Mouse (Mus musculus) MEL (cell line): Measurements from ENCODE around the gene Msmp. TPM values are rescaled to one million over a fixed set of nuclear protein-coding genes. Genes with fewer than 3 reads are reported as not detected.

Experiments
- DNase-seq: peaks from one replicate; pipeline ENCODE4 v3.0.0; 2011; ENCODE audit warnings: low read depth, low spot score
- H3K27ac ChIP-seq: 2 replicates; pipeline ENCODE4 v1.5.1; 2012; ENCODE audit warnings: low read depth, mild to moderate bottlenecking, control low read depth, low read length, moderate library complexity; ENCODE audit not compliant: control insufficient read depth
- H3K27me3 ChIP-seq, 2 experiments: fragments of 150-350 bp in 1 of 2; sonication (generic) in 1 of 2; 2 replicates each; pipeline ENCODE4 v1.6.1; 2012; ENCODE audit warnings: low read length in 2 of 2, mild to moderate bottlenecking in 2 of 2, improper control_type of control experiment in 1 of 2, moderate library complexity in 1 of 2; ENCODE audit not compliant: insufficient read depth in 2 of 2, control insufficient read depth in 1 of 2
- H3K36me3 ChIP-seq, 2 experiments: 2 replicates each; pipeline ENCODE4 v1.6.1; 2012 to 2014; ENCODE audit warnings: low read length in 2 of 2, improper control_type of control experiment in 1 of 2, inconsistent platforms in 1 of 2, mild to moderate bottlenecking in 1 of 2; ENCODE audit not compliant: insufficient read depth in 2 of 2, control insufficient read depth in 1 of 2
- H3K4me1 ChIP-seq, 2 experiments: fragments of 150-350 bp in 1 of 2; sonication (generic) in 1 of 2; 2 replicates each; pipeline ENCODE4 v1.6.1; 2012; ENCODE audit warnings: low read length in 2 of 2, improper control_type of control experiment in 1 of 2, mild to moderate bottlenecking in 1 of 2; ENCODE audit not compliant: insufficient read depth in 2 of 2, control insufficient read depth in 1 of 2
- H3K4me3 ChIP-seq, 2 experiments: fragments of 150-350 bp in 1 of 2; sonication (generic) in 1 of 2; 2 replicates each; pipeline ENCODE4 v1.5.1; 2012; ENCODE audit warnings: low read depth in 2 of 2, low read length in 2 of 2, mild to moderate bottlenecking in 2 of 2, moderate library complexity in 2 of 2, control low read depth in 1 of 2, improper control_type of control experiment in 1 of 2; ENCODE audit not compliant: control insufficient read depth in 1 of 2, insufficient read depth in 1 of 2
- H3K79me2 ChIP-seq: 2 replicates; pipeline ENCODE4 v1.6.1; 2012; ENCODE audit warnings: mild to moderate bottlenecking, low read length, moderate library complexity; ENCODE audit not compliant: control insufficient read depth, poor library complexity, insufficient read depth
- H3K9ac ChIP-seq: 2 replicates; pipeline ENCODE4 v1.6.1; 2012; ENCODE audit warnings: low read depth, mild to moderate bottlenecking, control low read depth, low read length, moderate library complexity; ENCODE audit not compliant: control insufficient read depth, poor library complexity, severe bottlenecking
- H3K9me3 ChIP-seq: fragments of 150-350 bp; sonication (generic); replicated peaks from 2 replicates; pipeline ENCODE4 v1.6.1; 2012; ENCODE audit warnings: mild to moderate bottlenecking, low read length, improper control_type of control experiment, moderate library complexity; ENCODE audit not compliant: insufficient read depth
- BHLHE40 ChIP-seq: IDR thresholded peaks from 2 replicates; pipeline ENCODE4 v1.6.1; 2012; ENCODE audit warnings: low read depth, mild to moderate bottlenecking, inconsistent platforms, low read length, improper control_type of control experiment, borderline replicate concordance
- CHD1 ChIP-seq: IDR thresholded peaks from 2 replicates; pipeline ENCODE4 v1.6.1; 2012; ENCODE audit warnings: low read depth, mild to moderate bottlenecking, inconsistent platforms, low read length, improper control_type of control experiment
- ELF1 ChIP-seq: IDR thresholded peaks from 2 replicates; pipeline ENCODE4 v1.6.1; 2014; ENCODE audit warnings: low read depth, mild to moderate bottlenecking, inconsistent platforms, low read length, improper control_type of control experiment, moderate library complexity
- ETS1 ChIP-seq: IDR thresholded peaks from 2 replicates; pipeline ENCODE4 v1.6.1; 2012; ENCODE audit warnings: low read depth, mild to moderate bottlenecking, inconsistent platforms, low read length, improper control_type of control experiment, moderate library complexity
- GABPA ChIP-seq: IDR thresholded peaks from 2 replicates; pipeline ENCODE4 v1.6.1; 2012; ENCODE audit warnings: low read depth, mild to moderate bottlenecking, inconsistent platforms, low read length, improper control_type of control experiment, moderate library complexity
- HCFC1 ChIP-seq: IDR thresholded peaks from 2 replicates; pipeline ENCODE4 v1.6.1; 2012; ENCODE audit warnings: low read depth, mild to moderate bottlenecking, inconsistent platforms, low read length, improper control_type of control experiment, moderate library complexity
- MEF2A ChIP-seq: IDR thresholded peaks from 2 replicates; pipeline ENCODE4 v1.6.1; 2014; ENCODE audit warnings: low read depth, mild to moderate bottlenecking, inconsistent platforms, low read length, improper control_type of control experiment; ENCODE audit not compliant: poor library complexity, insufficient replicate concordance, severe bottlenecking; ENCODE audit errors: extremely low read depth
- MYB ChIP-seq: IDR thresholded peaks from 2 replicates; pipeline ENCODE4 v1.6.1; 2011; ENCODE audit warnings: mild to moderate bottlenecking, low read depth, low read length, improper control_type of control experiment
- MYC ChIP-seq: IDR thresholded peaks from 2 replicates; pipeline ENCODE4 v1.6.1; 2011; ENCODE audit warnings: low read depth, mild to moderate bottlenecking, low read length, improper control_type of control experiment, moderate library complexity
- NRF1 ChIP-seq: IDR thresholded peaks from 2 replicates; pipeline ENCODE4 v1.6.1; 2014; ENCODE audit warnings: low read depth, mild to moderate bottlenecking, inconsistent platforms, low read length, improper control_type of control experiment, moderate library complexity; ENCODE audit not compliant: poor library complexity, insufficient read depth, severe bottlenecking
- POLR2AphosphoS5 ChIP-seq: IDR thresholded peaks from 2 replicates; pipeline ENCODE4 v1.6.1; 2012; ENCODE audit warnings: low read depth, borderline replicate concordance, mild to moderate bottlenecking, inconsistent platforms, low read length, moderate library complexity, mixed read lengths
- RAD21 ChIP-seq: IDR thresholded peaks from 2 replicates; pipeline ENCODE4 v1.6.1; 2011; ENCODE audit warnings: mild to moderate bottlenecking, low read depth, low read length, improper control_type of control experiment
- RCOR1 ChIP-seq: IDR thresholded peaks from 2 replicates; pipeline ENCODE4 v1.6.1; 2012; ENCODE audit warnings: low read depth, mild to moderate bottlenecking, inconsistent platforms, low read length, improper control_type of control experiment
- SIN3A ChIP-seq: IDR thresholded peaks from 2 replicates; pipeline ENCODE4 v1.6.1; 2012; ENCODE audit warnings: low read length, improper control_type of control experiment, inconsistent platforms
- SMC3 ChIP-seq: IDR thresholded peaks from 2 replicates; pipeline ENCODE4 v1.6.1; 2011; ENCODE audit warnings: low read depth, low read length, improper control_type of control experiment
- TAL1 ChIP-seq: IDR thresholded peaks from 2 replicates; pipeline ENCODE4 v1.6.1; 2012; ENCODE audit warnings: mild to moderate bottlenecking, inconsistent platforms, low read length, moderate library complexity, mixed read lengths
- TBP ChIP-seq: IDR thresholded peaks from 2 replicates; pipeline ENCODE4 v1.8.0; 2011; ENCODE audit warnings: low read depth, low read length, improper control_type of control experiment
- TCF12 ChIP-seq: IDR thresholded peaks from 2 replicates; pipeline ENCODE4 v1.6.1; 2014; ENCODE audit warnings: low read depth, mild to moderate bottlenecking, inconsistent platforms, low read length, improper control_type of control experiment, moderate library complexity
- USF1 ChIP-seq: IDR thresholded peaks from 2 replicates; pipeline ENCODE4 v1.6.1; 2014; ENCODE audit warnings: low read depth, mild to moderate bottlenecking, inconsistent platforms, low read length, improper control_type of control experiment, moderate library complexity
- ZC3H11A ChIP-seq: IDR thresholded peaks from 2 replicates; pipeline ENCODE4 v1.6.1; 2012; ENCODE audit warnings: low read depth, mild to moderate bottlenecking, inconsistent platforms, low read length, improper control_type of control experiment
- ZKSCAN1 ChIP-seq: IDR thresholded peaks from 2 replicates; pipeline ENCODE4 v1.6.1; 2012; ENCODE audit warnings: low read depth, mild to moderate bottlenecking, inconsistent platforms, low read length, improper control_type of control experiment, moderate library complexity
- ZMIZ1 ChIP-seq: IDR thresholded peaks from 2 replicates; pipeline ENCODE4 v1.6.1; 2012; ENCODE audit warnings: low read depth, mild to moderate bottlenecking, inconsistent platforms, low read length, improper control_type of control experiment, moderate library complexity
- ZNF384 ChIP-seq: IDR thresholded peaks from 2 replicates; pipeline ENCODE4 v1.6.1; 2012; ENCODE audit warnings: low read depth, mild to moderate bottlenecking, inconsistent platforms, low read length, improper control_type of control experiment
- polyA plus RNA-seq, 2 experiments: library from polyadenylated mRNA; stranded (reverse) in 1 of 2; unstranded in 1 of 2; fragments of >175 nt in 1 of 2; fragments of >200 nt in 1 of 2; gene quantifications; 2 replicates each; pipeline versions ENCODE4 v1.2.1 to v1.2.4; 2012; ENCODE audit warnings: low replicate concordance in 2 of 2, low read depth in 1 of 2; ENCODE audit not compliant: insufficient read length in 2 of 2, insufficient read depth in 1 of 2, missing spikeins in 1 of 2
- total RNA-seq: library from RNA; depleted of rRNA; stranded (reverse); fragments of 300-350 nt; gene quantifications from 2 replicates; pipeline ENCODE4 v1.2.3, GENCODE M21; 2012

The Msmp gene
- total and polyA plus RNA-seq, 3 experiments, result 0.73 to 2.5 TPM; not detected in 1

GRCm38 (mm10) chr4:43549055-43549454, 35.2 kb downstream of the Msmp start:
- H3K4me1 ChIP-seq, result no peaks in the 10 kb centered on the region
- H3K27ac ChIP-seq, result no peak overlapping the region
- H3K27me3 ChIP-seq, result no peaks in the 10 kb centered on the region
- no peak overlapping the region for H3K9ac ChIP-seq
- H3K79me2 ChIP-seq, result no peaks in the 10 kb centered on the region
- TF ChIP-seq ZMIZ1 (no peak), CHD1 (no peak), RAD21 (no peak), HCFC1 (no peak), ZKSCAN1 (no peak), MEF2A (no peak), USF1 (no peak), RCOR1 (no peak), TBP (no peak), ETS1 (no peak), SMC3 (no peak), MYC (no peak), ZC3H11A (no peak), NRF1 (no peak)
- no peak overlapping the region for H3K4me3 ChIP-seq
- peaks cover 0 to 31% of the 10 kb centered on the region in 2 experiments; a peak in 2 of 4 replicates for H3K36me3 ChIP-seq
- H3K9me3 ChIP-seq, result no peaks in the 10 kb centered on the region
- no peak for DNase-seq

- TF ChIP-seq TBP (no peak), TCF12 (no peak), MEF2A (no peak), SIN3A (no peak), ZNF384 (no peak), SMC3 (no peak), ZMIZ1 (no peak), BHLHE40 (no peak), POLR2AphosphoS5 (no peak), MYC (no peak), ELF1 (no peak), ZC3H11A (no peak), TAL1 (no peak), GABPA (no peak), ZKSCAN1 (no peak), MYB (no peak)
- H3K27me3 ChIP-seq, result no peaks in the 10 kb centered on the region
- no peak overlapping the region for H3K9ac ChIP-seq
- H3K36me3 ChIP-seq, result peaks cover 0 to 17% of the 10 kb centered on the region in 2 experiments; a peak in 2 of 4 replicates
- no peak for DNase-seq
- H3K27ac ChIP-seq, result no peak overlapping the region
- no peaks in the 10 kb centered on the region for H3K4me1 ChIP-seq
- H3K4me3 ChIP-seq, result no peak overlapping the region
- no peaks in the 10 kb centered on the region for H3K9me3 ChIP-seq
- no peaks in the 10 kb centered on the region for H3K79me2 ChIP-seq
Measured at GRCm38 (mm10) chr4:43547160-43547559, 37.1 kb downstream of the Msmp start.
